Mouse (Mus musculus) kidney, adult 2 months (tissue): ENCODE data around the gene Il17rd. TPM values are rescaled to one million over a fixed set of nuclear protein-coding genes. Genes with fewer than 3 reads are reported as not detected.
A peak's percentile ranks its signal among the peaks of the same experiment; 100 is the strongest.

Experiments
- DNase-seq: peaks from one replicate; pipeline ENCODE4 v3.0.0; 2021
- H3K27ac ChIP-seq: fragments of 200-500 bp; 2 replicates; pipeline ENCODE4 v1.5.1; 2012; ENCODE audit warnings: low read depth, low read length, control low read depth, inconsistent platforms; ENCODE audit not compliant: insufficient read depth
- H3K27me3 ChIP-seq: fragments of 200-500 bp; replicated peaks from 2 replicates; pipeline ENCODE4 v1.6.1; 2012; ENCODE audit warnings: mild to moderate bottlenecking, moderate library complexity, low read length, inconsistent platforms; ENCODE audit not compliant: control insufficient read depth, insufficient read depth
- H3K36me3 ChIP-seq: fragments of 200-500 bp; 2 replicates; pipeline ENCODE4 v1.6.1; 2012; ENCODE audit warnings: mild to moderate bottlenecking, moderate library complexity, low read length, inconsistent platforms; ENCODE audit not compliant: control insufficient read depth, insufficient read depth
- H3K4me1 ChIP-seq: fragments of 200-500 bp; 2 replicates; pipeline ENCODE4 v1.6.1; 2011; ENCODE audit warnings: low read length; ENCODE audit not compliant: control insufficient read depth, insufficient read depth
- H3K4me3 ChIP-seq: fragments of 200-500 bp; 2 replicates; pipeline ENCODE4 v1.5.1; 2011; ENCODE audit warnings: mild to moderate bottlenecking, low read depth, low read length, control low read depth; ENCODE audit not compliant: insufficient read depth
- CTCF ChIP-seq: fragments of 200-500 bp; conservative IDR thresholded peaks from 2 replicates; pipeline ENCODE4 v1.5.1; 2011; ENCODE audit warnings: low read depth, mild to moderate bottlenecking, control low read depth, low read length, moderate library complexity, mixed read lengths; ENCODE audit not compliant: insufficient read depth, insufficient read length
- POLR2A ChIP-seq: fragments of 200-500 bp; IDR thresholded peaks from one replicate; pipeline ENCODE4 v1.6.1; 2011; ENCODE audit warnings: low read depth, low read length, control low read depth
- WGBS: fragments of 180-500 bp; shearing (Covaris S2); methylation state at CpG from one replicate; pipeline ENCODE4 v1.1.7; 2018; 5-methylcytosine and 5-hydroxymethylcytosine counted together
- polyA plus RNA-seq: library from polyadenylated mRNA; depleted of rRNA; stranded (reverse); fragments of >200 nt; gene quantifications from 2 replicates; pipeline ENCODE4 v1.2.3, GENCODE M21; 2012; rRNA removed

Gene Il17rd
- polyA plus RNA-seq, 1 experiment, result 3.3 TPM

DNA sequence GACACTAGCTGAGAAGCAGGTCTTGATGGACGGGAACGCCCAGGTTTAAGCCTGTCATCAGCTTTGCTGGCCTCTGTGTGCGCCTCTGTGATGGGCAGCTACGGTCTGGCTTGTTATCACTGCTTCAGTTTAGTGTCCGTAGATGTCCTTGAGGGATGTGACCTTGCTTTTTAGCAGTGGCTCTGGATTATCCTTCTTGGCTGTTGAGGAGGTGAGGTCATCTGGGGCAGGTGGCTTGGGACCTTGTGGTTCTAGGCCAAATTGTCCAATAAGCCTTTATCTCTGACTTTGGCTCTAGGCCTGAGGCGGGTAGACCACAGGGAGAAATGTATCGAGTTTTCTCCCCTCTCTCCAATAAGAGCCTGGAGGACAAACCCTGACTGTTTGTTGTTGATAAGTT is 109.0 kb downstream of the Il17rd start:
- no peaks in the 10 kb centered on the region for H3K27me3 ChIP-seq
- TF ChIP-seq CTCF (no peak), POLR2A (no peak)
- no peak overlapping the region for H3K4me3 ChIP-seq
- H3K36me3 ChIP-seq, result no peaks in the 10 kb centered on the region
- DNase-seq, result no peak
- 96% methylated on average over 7 of the region's 7 CpGs for WGBS
- no peak overlapping the region for H3K27ac ChIP-seq
- H3K4me1 ChIP-seq, result peaks cover 14% of the 10 kb centered on the region

DNA sequence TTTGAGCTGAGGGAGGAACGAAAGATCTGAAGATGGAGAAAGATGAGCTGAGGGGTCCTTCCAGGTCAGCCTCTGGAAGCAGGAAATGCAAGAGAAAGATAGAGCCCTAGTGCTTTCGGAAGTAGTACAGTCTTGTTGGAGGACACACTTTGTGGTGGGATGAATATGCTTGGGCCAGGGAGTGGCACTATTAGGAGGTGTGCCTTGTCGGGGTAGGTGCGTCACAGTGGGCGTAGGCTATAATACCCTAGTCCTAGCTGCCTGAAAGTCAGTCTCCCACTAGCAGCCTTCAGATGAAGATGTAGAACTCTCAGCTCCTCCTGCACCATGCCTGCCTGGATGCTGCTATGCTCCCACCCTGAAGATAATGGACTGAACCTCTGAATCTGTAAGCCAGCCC is 110.7 kb downstream of the Il17rd start:
- 87% methylated on average over 5 of the region's 5 CpGs for WGBS

DNA sequence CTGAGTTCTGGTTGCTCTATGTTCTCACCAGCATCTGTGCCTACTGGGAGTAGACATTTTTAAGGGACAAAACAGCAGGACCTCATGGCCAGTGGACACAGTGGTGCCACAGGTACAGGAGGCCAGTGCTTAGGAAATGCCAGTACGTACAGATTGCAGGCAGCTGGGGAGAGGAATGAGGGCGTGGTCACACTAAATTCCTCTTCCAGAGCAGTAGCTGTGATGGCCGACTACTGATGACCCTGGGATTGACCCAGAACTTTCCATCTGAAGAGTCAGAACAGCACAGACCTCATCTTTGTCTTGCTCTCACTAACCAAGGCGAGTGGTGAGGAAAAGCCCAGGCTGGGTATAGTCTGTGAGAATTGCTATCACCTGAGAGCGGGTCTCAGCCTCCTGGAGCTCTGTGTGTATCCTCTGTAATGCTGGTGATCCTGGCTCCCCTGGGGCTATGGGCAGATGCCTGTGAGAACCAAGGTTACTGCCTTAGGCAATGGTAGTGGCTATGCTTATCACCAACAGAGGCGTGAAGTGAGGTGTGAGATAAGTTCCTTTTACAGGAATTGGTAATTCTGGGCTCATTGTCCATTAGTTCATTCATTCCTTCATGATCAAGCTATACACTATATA is 111.4 kb downstream of the Il17rd start:
- Histone ChIP-seq H3K36me3 (no peaks in the 10 kb centered on the region), H3K4me1 (peaks cover 14% of the 10 kb centered on the region), H3K4me3 (no peak overlapping the region), H3K27ac (no peak overlapping the region), H3K27me3 (no peaks in the 10 kb centered on the region)
- 60% methylated on average over 6 of the region's 6 CpGs for WGBS
- TF ChIP-seq POLR2A (no peak), CTCF (no peak)
- DNase-seq, result no peak

More for the DNA sequence above, 110.7 kb downstream of the Il17rd start:
- no peak overlapping the region for H3K4me3 ChIP-seq
- H3K27ac ChIP-seq, result no peak overlapping the region
- H3K36me3 ChIP-seq, result no peaks in the 10 kb centered on the region
- no peak for DNase-seq
- TF ChIP-seq POLR2A, result no peak
- no peak for TF ChIP-seq CTCF
- no peaks in the 10 kb centered on the region for H3K27me3 ChIP-seq
- peaks cover 14% of the 10 kb centered on the region for H3K4me1 ChIP-seq

DNA sequence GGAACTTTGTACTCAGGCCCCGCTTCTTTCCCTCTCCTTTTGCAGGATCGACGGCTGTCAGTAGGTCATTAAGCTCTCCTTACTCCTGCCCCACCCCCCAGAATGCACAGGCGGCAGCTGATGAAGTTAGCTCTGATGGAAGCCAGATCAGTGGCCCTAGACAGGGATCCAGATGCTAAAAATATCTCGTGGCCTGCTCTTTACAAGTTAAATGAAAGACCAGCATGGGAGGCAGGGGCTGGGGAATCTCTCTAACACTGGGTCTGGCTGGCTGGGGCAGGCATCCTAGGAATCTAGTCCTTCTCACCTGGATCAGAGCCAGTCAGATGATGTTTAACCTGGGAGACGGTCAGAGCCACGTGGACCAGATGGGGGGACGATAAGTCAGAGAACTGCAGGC is 112.7 kb downstream of the Il17rd start:
- H3K4me3 ChIP-seq, result no peak overlapping the region
- H3K36me3 ChIP-seq, result no peaks in the 10 kb centered on the region
- DNase-seq, result peak; percentile 89
- H3K27me3 ChIP-seq, result no peaks in the 10 kb centered on the region
- 20% methylated on average over 8 of the region's 8 CpGs for WGBS
- TF ChIP-seq CTCF, result no peak
- no peak for TF ChIP-seq POLR2A
- H3K4me1 ChIP-seq, result peaks cover 14% of the 10 kb centered on the region
- H3K27ac ChIP-seq, result peak overlapping the region; percentile 3; the same call in 1 of the 2 replicates

DNA sequence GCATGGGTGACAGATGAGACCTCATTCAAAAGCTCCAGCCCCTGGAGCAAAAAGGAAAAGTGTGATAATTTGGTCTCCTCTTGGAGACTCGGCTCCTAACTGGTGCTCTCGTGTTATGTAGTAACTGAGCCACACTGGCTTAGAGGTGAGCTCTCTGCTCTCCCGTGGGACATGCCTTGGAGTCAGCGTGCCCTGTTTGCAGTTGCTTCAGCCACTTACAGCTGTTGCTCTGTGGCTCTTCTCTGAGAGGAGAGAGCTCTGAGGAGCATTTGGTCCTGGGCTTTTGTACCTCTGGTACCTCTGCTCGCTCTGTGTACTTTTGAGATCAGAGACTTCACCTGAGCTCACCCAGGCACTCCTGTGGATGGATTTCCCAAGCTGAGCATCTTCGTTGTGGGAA is 116.3 kb downstream of the Il17rd start:
- DNase-seq, result no peak
- H3K4me1 ChIP-seq, result peaks cover 14% of the 10 kb centered on the region
- no peaks in the 10 kb centered on the region for H3K27me3 ChIP-seq
- H3K4me3 ChIP-seq, result no peak overlapping the region
- no peak for TF ChIP-seq CTCF
- no peak for TF ChIP-seq POLR2A
- 84% methylated on average over 6 of the region's 6 CpGs for WGBS
- H3K36me3 ChIP-seq, result no peaks in the 10 kb centered on the region
- H3K27ac ChIP-seq, result no peak overlapping the region

DNA sequence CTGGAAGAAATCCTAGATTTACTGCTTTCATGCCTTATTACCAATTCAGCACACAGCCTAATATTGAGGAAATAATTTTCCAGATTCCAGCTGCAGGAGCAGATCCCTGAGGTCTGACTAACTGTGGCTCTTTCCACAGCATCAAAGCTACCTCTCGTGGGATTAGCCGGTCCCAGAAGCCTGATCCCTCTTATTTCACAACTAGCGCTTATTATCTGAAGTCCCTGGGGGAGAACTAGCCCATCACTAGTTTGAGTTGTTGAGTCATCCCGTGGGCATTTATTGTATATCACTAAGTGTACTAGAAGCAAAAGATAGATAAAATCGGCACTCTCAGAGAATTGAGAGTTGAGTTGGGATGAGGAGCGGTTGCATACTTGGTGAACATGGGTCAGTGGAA is 117.3 kb downstream of the Il17rd start:
- DNase-seq, result no peak

More for the DNA sequence above, 117.3 kb downstream of the Il17rd start:
- Histone ChIP-seq H3K27me3 (no peaks in the 10 kb centered on the region), H3K36me3 (no peaks in the 10 kb centered on the region), H3K27ac (no peak overlapping the region), H3K4me1 (peaks cover 10% of the 10 kb centered on the region), H3K4me3 (no peak overlapping the region)
- TF ChIP-seq CTCF (no peak), POLR2A (no peak)
- WGBS, result 90% methylated on average over 6 of the region's 6 CpGs

Other genes with a start within 250 kb of the Il17rd start
- gene Asb14, start 144.4 kb upstream of the Il17rd start, polyA plus RNA-seq, result 0.12 and 0.81 TPM in 2 replicates
- 3.7 and 5.4 TPM in 2 replicates for gene Appl1, start 67.7 kb upstream of the Il17rd start, polyA plus RNA-seq
- gene Hesx1, start 44.5 kb upstream of the Il17rd start, polyA plus RNA-seq, result 0.12 and 0.19 TPM in 2 replicates
- 15.2 and 17.3 TPM in 2 replicates for gene Arhgef3, start 76.0 kb downstream of the Il17rd start, polyA plus RNA-seq